Mouse (Mus musculus): ENCODE measurements around the gene Hist2h2ac.
"Not testable (repeated sequence)": the region's sequence is repeated elsewhere in the genome, so short reads cannot be mapped to it uniquely, and the experiment has no call there.

DNA sequence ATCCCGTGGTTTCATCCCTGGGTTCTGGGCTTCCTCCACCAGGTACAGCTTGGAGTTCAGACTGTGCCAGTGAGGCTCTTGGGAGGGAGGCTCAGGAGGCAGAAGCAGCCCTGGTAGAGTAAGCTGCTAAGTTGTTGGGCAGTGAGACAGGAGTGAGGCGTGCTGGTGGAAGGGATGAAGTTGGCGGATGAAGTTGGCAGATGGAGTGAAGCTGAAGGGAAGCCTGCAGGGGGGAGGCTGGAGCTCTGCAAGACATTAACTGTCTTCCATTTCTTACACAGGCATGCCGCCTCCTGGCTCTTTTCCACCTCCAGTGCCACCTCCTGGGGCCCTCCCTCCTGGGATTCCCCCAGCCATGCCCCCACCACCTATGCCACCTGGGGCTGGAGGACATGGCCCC lies 46.6 kb downstream of the Hist2h2ac start:
- not testable (repeated sequence) for TF ChIP-seq CTCF (IDR thresholded peaks at IDR 0.05; ENCODE audit: low read depth, low read length); GATA2 (IDR thresholded peaks at IDR 0.05; ENCODE audit: borderline replicate concordance, low read depth, low read length)
